Mouse (Mus musculus) embryonic fibroblast, embryonic 13.5 days (primary cell): Measurements from ENCODE around the gene Snrpd3.

Experiments used
- CTCF ChIP-seq: IDR thresholded peaks from 2 replicates; pipeline ENCODE4 v1.5.1; 2011; ENCODE audit warnings: mild to moderate bottlenecking, control low read depth, low read length, moderate library complexity, borderline replicate concordance; ENCODE audit not compliant: insufficient read depth
- POLR2A ChIP-seq: IDR thresholded peaks from 2 replicates; pipeline ENCODE4 v1.6.1; 2011; ENCODE audit warnings: low read depth, mild to moderate bottlenecking, control low read depth, low read length, moderate library complexity

DNA sequence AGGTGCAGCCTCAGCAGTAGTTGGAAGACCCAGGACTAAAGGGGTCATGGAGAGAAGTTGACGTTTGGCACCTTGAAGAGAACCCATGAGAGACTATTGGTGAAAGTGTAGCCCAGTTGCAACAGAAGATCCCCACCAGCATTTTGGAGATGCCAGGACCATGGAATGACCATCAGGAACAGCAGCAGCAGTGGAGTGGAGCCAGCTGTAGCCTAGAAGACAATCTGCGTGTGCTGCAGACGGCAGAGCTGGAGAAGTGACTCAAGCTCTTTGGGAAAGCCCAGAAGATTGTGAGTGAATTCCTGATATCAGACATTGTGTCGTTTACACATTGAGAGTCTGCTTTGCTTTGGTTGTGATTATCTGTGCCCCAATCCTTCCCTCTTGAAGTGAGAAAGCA, 35.6 kb upstream of the Snrpd3 start:
- TF ChIP-seq CTCF (no peak), POLR2A (no peak)
